Mouse (Mus musculus) cerebellum, adult 9-11 months (tissue): ENCODE results near the gene Mef2a.

Experiments
- DNase-seq: peaks from one replicate; pipeline ENCODE4 v3.0.0; 2022

Mef2a gene

GRCm38 (mm10) chr7:67372729-67373583 is at the start of gene Mef2a:
Gene Mef2a, minus strand, starts transcription at chr7:67372858.
- DNase-seq, result peak; percentile 96

GRCm38 (mm10) chr7:67421476-67422186 is 49.0 kb upstream of the Mef2a start:
- peak; percentile 17 for DNase-seq

DNA sequence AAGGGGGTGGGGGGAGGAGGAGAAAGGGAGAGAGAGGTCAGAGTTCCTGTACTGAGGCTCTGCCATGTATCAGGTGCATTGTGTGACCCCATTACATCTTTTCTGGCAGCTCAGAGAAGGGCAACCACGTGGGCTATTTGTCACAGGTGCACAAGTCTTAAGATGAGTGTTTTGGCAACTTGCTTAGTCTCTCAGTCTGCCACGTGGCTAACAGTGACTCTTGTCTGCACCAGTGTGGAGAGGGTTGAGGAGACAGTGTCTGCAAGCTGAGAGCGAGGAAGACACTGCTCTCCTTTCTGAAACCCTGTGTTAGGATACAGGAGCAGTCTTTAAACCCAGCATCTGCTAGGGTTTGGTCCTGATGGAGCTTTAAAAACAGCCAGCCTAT is 48.4 kb upstream of the Mef2a start:
- DNase-seq, result no peak

- DNase-seq, result no peak
Measured at GRCm38 (mm10) chr7:67419591-67420314, 47.1 kb upstream of the Mef2a start.

- no peak for DNase-seq
Measured at GRCm38 (mm10) chr7:67418122-67418521, 45.5 kb upstream of the Mef2a start.

DNA sequence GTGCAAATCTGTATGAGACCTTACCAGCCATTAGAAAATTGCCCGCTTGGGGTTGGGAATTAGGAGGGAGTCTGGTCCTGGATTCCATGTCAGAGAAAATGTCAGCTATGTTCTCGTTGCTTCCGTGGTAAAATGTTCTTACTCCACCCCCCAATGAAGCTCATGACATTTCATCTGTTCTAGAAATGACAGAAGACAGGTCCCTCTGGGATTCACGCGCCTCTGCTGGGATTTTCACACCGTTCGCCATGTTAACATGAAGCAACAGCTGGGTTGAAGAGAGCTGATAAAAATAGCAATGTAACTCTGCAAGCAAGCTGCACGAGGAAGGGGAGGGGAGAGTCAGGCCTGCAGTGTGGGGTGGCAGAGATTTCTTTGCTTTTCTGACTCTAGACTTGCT is 42.1 kb upstream of the Mef2a start:
- no peak for DNase-seq

DNA sequence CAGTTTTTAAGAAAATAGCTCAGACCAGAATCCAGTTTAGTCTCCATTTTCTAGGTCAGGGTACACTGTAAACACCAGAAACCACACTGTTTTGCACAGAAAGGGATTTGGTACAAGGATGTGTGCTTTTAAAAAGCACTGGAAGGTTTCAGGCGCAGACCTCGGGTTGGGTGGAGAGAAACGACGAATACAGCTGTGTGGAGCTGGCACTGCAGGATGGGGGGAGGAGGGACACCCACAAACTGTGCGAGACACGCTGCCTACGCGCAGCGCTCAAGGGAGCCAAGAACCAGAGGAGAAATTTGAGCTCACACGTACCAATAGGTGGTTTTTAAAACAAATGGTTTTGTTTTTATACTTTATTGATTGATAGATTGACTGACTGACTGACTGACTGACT is 40.0 kb upstream of the Mef2a start:
- DNase-seq, result no peak

DNA sequence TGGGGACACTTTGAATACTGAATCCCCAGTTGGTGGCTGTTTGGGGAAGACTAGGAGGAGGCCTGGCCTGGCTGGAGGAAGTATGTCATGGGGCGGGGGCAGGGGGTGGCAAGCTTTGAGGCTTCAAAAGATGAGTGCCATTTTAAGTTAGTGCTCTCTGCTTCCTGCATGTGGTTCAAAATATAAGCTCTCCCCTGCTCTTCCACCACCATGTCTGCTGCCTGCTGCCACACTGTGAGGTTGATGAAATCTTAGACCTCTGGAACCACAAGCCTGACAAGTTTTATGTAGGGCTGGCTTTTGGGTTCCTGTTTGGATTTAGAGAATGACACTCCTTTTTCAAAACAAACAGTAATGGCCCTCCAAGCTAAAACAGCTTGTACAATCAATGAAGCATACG is 34.4 kb upstream of the Mef2a start:
- DNase-seq, result no peak

DNA sequence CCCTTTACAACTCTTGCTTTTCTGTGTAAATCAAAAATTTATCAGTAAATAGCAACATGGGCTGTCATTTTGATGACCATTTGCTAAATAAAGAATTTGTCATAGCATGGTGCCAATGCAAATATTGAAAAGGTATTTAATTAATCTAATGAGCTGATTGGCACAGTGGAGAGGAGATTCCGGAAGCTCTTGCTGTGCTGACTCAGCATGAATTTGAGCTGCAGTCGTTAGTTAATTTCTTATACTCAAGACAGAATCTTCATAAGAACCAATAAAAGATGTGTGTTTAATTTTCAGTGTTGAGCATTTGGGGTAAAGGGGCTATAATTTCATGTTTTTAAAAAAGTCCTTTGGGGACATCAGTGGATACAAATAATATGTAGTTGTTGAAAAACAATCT is 31.5 kb upstream of the Mef2a start:
- DNase-seq, result no peak

- no peak for DNase-seq
Measured at GRCm38 (mm10) chr7:67402353-67402752, 29.7 kb upstream of the Mef2a start.

DNA sequence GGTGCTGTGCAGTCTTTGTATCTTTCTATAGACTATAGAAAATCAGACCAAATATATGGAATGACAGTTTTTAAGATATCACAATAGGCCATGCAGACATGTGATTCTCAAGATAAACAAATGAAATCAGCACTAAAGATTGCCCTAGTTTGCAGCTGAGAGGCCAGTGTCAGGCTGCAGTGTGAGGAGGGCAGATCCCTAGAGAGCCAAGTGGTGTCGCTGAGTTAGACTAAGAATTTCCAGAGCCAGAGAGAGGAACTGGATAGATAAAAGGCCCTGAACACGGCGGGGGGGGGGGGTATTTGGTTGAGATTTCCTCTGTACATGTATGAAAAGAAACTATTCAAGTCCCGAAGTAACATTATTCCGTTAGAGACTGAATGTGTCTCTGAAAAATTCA is 28.7 kb upstream of the Mef2a start:
- DNase-seq, result no peak

GRCm38 (mm10) chr7:67390760-67391159 is 18.1 kb upstream of the Mef2a start:
- no peak for DNase-seq

GRCm38 (mm10) chr7:67390095-67390494 is 17.4 kb upstream of the Mef2a start:
- DNase-seq, result no peak

DNA sequence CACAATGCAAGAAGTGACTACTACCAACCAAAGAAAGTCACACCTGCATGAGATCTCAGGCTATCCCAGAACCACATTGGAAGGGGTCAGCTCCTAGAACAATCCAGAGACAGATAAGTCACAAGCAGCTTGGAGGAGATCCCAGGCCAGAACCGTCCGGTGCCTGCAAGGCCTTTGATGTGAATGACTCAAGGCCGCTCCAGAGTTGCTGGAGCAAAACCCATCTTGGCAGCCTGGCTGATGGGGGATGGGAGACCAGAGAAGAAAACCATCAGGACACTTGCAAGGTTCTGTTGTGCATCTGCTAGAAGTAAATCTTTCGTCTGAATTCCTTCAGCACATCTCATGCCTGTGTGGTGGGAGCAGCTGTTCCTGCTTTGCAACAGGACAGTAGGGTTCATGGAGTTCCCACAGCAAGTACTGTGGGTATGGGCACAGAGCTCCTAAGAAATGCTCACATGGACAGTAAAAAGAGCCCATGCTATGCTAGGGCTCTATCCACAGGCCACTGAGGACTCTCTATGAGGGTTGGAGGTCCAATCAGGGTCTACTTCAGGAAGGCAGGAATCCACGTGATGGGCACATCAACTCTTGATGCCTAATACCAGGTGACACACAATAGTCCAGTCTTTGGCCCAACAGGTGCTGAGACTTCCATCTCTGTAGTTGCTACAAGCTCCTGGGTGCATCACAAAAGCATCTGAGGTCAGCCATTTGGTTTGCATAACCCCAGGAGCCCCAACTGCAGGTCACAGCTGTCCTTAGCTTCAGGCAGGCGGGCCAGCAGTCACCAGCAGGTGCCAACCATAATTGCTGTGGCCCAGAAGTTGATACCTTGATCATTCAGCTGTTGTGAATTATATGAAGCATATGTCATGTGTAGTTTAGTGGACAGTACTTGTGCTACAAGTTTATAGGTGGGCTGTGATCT is 12.5 kb upstream of the Mef2a start:
- DNase-seq, result no peak

DNA sequence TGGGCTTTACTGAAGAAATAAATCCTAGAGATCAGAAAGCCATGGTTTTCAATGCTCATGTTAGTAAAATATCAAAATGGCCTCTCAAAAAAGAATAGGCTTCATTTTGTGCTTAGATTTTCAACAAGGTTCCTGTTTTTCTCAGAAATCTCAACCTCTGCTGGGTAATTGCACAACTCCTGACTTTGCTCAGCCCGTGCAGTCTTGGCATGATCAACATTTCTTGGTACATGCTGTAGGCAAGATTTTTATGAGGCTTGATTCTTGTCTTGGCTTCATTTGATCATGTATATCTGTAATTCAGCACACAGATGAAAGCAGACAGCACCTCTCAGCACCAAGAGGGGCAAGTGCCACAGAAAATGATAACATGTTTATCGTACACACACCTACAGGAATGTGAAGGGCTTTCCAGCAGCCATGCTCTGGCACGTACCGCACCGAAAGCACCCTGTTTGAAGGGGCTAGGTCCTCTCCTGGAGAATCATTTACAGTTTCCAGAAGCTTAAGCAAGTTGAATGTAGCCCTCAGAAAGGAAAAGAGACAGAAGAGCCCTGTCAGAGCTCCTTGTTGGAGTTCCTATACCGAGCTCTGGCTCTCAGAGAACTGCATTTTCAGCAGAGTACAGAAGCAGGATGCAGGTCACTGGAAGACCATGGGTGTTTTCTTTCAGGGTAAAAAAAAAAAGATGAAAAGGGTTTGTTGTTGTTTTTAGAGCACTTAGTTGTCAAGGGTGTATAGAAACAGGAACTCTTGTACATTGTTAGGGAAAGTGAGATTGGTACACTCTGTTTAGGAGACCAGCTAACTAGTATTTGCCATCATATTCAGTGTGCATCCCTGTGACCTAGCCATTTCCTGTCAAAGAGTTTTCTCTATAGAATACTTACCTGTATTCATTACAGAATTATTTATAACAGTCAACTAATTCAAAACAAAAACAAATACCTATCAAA is 7.8 kb upstream of the Mef2a start:
- no peak for DNase-seq

DNA sequence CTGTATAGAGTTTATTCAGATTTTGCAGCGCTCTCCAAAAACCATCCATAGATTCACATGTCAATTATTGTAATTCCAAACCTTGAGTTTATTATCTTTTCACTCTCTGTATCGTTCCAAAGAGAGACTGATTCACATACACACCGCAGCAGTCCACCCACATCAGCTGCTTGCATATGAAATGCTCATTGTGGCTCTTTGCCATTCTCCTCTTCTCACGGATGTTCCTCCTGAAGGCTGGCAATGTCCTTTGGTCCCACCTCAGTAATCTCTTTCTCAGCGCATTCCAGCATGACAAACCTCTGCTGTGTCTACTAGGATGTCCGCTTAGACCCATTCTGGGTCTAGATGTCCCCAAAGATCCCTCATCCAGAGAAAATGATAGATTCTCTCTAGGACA is 4.1 kb upstream of the Mef2a start:
- no peak for DNase-seq

DNA sequence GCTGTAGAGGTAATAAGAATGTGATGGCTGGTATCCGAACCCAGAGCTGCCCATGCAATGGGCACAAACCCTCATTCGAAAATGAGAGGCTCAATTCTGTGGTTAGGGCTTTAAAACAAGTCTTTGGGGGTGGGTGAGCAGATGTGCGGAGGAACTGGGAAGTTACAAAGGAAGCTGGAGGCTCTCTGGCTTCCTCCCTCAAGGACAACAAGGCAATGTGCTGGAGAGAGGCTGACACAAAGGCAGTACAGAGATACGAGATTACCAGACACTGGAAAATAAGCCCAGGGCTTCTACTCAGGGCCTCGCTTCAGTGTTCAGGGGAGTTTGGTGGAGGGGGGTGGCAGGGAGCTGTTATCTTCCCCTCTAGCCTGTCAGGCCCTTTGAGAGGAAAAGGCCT is 1.3 kb upstream of the Mef2a start:
- DNase-seq, result peak; percentile 41

GRCm38 (mm10) chr7:67373584-67373960 is 914 bp upstream of the Mef2a start:
- DNase-seq, result peak; percentile 18

- peak; percentile 65 for DNase-seq
Measured at GRCm38 (mm10) chr7:67371891-67372672, 576 bp downstream of the Mef2a start.

GRCm38 (mm10) chr7:67371351-67371890 is 1.2 kb downstream of the Mef2a start:
- DNase-seq, result no peak
